Mouse (Mus musculus): ENCODE measurements around the gene Phldb1.
"Not testable (repeated sequence)": the region's sequence is repeated elsewhere in the genome, so short reads cannot be mapped to it uniquely, and the experiment has no call there.

The Phldb1 gene

GRCm38 (mm10) chr9:44648881-44649281, 86.1 kb downstream of the Phldb1 start:
- no peak for DNase-seq

- DNase-seq: no peak
These were observed 87.3 kb downstream of the Phldb1 start for GRCm38 (mm10) chr9:44647656-44648055.

- DNase-seq: no peak
These were observed 88.0 kb downstream of the Phldb1 start for GRCm38 (mm10) chr9:44647026-44647425.

GRCm38 (mm10) chr9:44646366-44646765, 88.6 kb downstream of the Phldb1 start:
- no peak for DNase-seq

GRCm38 (mm10) chr9:44645924-44646323, 89.1 kb downstream of the Phldb1 start:
- no peak for DNase-seq

GRCm38 (mm10) chr9:44645481-44645880, 89.5 kb downstream of the Phldb1 start:
- DNase-seq: peak; percentile 40

GRCm38 (mm10) chr9:44644186-44644585, 90.8 kb downstream of the Phldb1 start:
- no peak for DNase-seq

- DNase-seq: no peak
These were observed 91.9 kb downstream of the Phldb1 start for GRCm38 (mm10) chr9:44643103-44643502.

GRCm38 (mm10) chr9:44641616-44642015, 93.4 kb downstream of the Phldb1 start:
- no peak for DNase-seq

GRCm38 (mm10) chr9:44640646-44641357, 94.2 kb downstream of the Phldb1 start:
- DNase-seq: no peak

GRCm38 (mm10) chr9:44640028-44640427, 95.0 kb downstream of the Phldb1 start:
- DNase-seq: not testable (repeated sequence)

GRCm38 (mm10) chr9:44638726-44639125, 96.3 kb downstream of the Phldb1 start:
- peak; percentile 55 for DNase-seq

GRCm38 (mm10) chr9:44637551-44638169, 97.3 kb downstream of the Phldb1 start:
- no peak for DNase-seq
